Mouse (Mus musculus) induced T-regulatory cell, adult 2 months (primary cell): ENCODE results near the gene Hacl1.

Source experiments
- DNase-seq: peaks from one replicate; pipeline ENCODE4 v3.0.0-alpha.2; 2012; ENCODE audit warnings: low read depth

The Hacl1 gene

DNA sequence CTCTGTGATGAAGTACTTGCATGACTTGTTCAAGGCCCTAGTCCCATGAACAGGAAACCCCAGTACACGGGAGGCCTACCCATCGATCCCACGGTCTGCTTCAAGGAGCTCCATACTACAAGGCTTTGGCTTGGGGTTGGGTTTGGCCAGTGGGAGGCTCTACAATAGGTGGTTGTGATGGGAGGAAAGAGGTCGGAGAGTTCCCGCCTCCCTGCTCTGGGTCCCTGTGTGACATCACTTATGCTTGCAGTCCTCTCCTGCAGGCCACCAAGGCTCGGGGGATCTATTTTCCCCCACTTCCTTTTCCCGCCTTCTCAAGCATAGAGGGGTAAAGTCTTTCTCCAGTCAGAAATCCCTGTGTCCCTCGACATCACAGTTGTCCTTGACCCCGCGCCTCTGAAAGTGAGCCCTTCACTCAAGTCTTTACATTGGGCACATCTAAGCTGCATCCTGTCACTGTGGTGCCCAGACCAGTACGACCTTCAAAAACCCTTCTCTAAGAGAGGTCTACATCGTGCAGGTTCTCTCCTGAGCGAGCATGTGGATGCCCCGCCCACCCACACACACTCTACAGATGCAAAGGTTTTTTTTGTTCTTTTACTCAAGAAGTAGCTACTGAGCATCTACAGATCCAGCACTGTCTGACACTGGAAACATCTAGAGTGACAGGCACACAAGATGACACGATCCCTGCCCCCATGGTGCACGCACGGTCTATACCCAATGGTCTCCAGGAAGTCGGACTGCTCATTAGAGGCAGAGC lies 66.0 kb downstream of the Hacl1 start:
- DNase-seq = peak; percentile 41

DNA sequence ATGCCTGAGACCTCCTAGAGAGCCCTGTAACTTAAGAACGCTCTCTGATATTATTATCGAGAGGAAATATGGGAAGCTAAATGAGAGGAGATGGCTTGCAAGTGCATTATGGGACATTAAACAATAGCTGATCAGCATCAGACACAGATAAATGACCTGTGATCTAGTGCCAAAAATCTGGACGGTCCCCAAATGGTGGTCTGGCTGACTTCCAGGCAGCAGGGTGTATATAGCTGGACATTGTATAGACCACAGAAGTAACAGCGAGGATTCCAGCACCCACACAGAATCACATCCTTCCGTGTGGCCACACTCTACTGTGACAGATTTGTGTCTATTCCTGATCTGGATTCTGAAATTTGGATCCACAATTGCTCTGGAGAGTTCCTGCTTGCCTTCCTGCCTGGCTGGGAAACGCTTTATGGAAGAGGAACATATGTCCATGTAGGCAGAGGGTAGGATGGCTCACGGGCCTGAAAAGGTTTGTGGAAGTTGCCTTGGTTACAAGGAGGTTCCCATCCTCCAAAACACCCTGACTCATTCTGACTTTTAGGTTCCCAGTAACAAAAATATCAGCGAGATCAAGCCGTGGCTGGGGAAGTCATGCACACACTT lies 68.4 kb downstream of the Hacl1 start:
- no peak for DNase-seq

DNA sequence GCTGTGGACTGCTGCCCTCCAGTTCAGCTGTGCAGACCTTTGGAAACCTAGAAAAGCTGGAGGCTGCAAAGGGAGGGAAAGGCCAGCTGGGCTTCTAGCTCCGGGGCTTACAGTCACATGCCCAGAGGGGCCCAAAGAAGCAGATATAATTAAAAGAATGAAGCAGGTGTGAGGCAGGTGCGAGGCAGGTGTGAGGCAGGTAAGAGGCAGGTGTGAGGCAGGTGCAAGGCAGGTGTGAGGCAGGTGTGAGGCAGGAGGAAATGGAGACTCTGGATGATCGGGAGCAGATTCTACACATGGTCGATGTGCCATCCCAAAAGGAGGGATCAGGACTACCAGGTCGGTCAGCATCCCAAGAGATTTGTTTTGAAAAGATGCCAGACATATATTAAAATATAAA lies 69.7 kb downstream of the Hacl1 start:
- no peak for DNase-seq

DNA sequence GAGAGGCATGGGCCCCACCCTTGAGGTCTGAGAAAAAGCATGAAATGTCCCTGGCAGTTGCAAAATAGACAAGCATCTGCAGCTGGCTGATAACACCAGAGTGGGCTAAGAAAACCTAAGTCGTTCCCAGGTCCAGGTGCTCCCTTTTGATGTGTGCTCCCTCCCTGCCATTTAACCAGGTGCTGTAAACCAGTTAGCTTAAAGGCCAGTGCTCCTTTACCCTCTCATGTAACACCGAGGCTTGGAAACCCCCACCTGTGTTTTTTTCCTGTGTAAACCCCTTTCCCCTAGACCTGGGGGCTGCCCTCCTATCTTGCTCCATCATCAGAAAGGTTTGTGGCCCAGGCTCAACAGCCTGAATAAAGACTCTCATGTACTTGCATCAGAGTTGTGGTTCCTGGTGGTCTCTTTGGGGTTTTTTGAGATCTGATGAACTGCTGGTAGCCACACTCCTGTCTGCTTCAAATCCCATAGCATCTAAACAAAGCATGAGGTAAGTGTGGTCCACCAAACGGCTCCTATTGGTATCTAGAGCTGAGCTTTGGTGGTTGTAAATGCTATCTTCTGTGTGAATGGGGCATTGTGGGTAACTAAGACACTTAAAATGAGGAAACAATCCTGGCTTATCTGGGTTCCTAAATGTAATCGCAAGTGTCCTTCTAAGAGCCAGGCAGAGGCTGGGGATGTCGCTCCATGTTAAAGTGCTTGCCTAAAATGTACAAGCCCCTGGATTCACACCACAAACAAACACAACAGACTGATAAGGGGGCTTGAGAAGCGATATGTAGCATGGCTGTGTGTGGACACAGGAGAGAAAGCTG lies 70.7 kb downstream of the Hacl1 start:
- peak; percentile 67 for DNase-seq

DNA sequence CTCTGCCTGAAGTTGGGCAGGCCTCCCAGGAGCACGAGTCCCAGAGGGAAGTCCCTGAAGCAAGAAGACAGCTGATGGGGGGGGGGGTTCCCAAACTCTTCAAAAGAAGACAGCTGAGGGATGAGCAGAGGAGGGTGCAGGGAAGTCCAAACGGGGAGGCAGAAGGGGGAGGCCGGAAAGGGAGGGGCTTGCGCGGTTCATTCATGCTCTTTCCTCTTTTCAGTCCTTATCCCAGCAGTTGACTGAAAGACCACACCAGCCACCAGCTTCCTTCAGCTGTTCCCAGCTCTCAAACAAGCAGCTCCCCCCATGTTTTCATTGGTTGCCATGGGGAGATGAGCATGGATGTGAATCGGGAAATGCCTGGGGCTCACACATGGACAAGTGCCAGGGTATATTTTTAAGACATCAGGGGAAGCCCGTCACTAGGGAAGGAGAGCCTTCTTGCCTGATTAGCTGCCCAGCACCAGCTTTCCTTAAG lies 71.9 kb downstream of the Hacl1 start:
- peak; percentile 60 for DNase-seq

DNA sequence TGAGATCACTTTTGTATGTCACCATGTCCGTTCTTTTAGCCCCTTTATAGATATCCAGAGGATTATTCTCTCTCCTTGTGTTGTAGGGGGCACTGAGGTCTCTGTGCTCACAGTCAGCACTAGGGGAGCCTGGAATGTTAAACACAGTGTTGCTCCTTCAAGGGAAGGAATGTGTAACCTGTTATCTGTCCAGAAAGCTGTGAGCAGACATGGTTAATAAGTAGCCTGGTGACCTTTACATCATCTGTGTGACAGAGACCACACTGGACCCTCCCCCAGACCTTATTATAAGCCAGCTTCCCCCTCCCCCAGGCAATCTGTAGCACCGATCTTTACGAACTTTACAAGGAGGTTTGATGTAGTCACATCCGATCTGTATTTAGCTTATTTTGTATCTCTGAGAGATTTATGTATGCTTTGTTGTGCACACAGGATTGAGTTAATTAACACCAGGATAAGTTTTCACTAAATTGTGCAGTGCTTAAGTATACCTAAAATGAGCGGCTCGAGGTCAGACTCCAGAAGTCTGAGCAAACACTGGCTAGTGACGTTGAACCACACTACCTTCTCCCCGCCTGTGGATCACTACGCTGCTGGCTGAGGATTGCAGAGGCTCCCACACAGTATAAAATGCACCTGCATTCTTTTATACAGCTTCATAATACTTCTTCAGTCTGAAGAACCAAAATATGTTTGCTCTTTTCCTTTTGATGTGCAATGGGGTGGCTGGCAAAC lies 75.4 kb downstream of the Hacl1 start:
- no peak for DNase-seq

DNA sequence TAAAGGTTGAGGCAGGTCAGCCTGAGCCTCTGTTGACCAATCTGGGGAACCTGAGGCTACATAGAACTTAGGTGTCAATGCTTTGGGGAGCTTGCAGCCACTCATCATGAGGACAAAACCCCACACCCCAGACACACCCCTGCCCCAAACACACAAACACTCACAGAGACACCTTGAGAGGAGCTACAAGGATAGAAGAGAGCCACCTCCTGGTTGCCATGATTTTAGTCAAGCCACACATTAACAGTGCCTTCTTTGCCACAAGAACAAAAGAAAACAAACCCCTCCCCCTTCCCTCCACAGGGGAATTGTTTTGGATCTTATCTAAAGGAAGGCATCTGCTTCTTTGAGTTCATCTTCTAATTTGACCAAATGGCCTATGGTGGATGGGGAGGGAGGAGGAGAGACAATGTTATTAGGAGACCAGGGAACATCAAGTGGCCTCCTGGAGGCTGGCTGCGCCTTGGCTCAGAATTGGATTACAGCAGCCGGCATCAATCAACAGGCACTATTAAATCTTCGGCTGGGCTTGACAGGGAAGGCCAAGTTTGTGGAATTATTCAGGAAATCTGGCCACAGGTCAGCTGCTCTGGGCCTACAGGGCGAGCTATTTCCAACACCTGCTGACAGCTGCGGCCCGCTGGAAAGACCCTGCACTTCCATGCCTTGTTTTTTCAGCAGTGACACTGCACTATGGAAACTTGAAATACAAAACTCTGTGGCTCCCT lies 76.5 kb downstream of the Hacl1 start:
- DNase-seq = no peak

DNA sequence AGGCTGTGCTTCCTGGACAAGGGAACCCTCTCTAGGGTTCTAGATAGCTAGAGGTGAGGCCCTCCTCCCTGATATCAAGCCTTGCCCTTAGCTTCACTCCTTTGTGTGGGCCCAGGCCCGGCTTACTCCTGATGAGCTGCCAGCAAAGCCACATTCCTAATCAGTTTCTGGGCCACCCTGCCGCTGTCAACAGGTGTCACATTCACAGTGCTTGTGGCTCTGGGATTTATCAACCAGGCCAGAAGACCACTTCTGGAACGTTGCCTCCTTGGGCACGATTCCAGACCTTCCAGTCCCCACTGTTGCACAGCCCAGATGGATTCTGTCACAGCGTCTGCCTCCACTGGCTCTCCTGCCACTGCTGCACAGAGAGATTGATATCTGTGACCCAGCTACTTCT lies 80.2 kb downstream of the Hacl1 start:
- DNase-seq = no peak

DNA sequence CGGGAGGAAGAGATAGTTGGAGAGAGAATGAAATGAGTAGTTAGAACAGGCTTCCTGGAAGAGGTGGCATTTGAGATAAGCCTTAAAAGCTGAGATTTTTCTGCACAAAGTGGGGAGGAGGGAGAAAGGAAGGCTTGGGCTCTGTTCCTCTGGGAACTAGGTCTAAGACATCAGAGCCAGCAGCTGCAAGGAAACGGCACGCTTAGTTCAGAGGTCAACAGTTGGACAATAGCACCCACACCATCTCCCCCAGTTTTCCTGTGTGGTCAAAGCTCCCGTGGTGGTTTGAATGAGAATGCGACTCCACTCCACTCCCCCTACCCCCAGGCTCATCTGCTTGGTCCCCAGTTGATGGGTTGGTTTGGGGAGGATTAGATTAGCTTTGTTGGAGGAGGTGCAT lies 81.9 kb downstream of the Hacl1 start:
- DNase-seq = no peak

DNA sequence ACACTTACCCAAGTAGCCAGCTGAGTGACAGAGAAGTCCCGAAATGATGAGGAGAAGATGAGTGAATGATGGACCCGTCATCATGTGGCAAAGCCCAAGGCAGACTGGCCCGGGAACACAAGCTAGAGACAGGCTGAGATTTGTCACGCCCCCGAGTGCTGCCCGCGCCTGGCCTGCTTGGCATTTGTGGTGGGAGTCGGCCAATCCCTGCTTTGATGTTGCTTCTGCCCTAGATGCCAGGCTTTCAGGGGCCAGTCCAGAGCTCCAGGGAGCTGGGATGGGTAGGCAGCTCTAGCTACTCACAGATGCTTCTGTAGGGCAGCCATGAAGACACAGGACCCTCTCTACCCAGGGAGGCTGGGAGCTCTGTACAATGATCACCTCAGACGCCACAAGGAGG lies 83.3 kb downstream of the Hacl1 start:
- DNase-seq = no peak

DNA sequence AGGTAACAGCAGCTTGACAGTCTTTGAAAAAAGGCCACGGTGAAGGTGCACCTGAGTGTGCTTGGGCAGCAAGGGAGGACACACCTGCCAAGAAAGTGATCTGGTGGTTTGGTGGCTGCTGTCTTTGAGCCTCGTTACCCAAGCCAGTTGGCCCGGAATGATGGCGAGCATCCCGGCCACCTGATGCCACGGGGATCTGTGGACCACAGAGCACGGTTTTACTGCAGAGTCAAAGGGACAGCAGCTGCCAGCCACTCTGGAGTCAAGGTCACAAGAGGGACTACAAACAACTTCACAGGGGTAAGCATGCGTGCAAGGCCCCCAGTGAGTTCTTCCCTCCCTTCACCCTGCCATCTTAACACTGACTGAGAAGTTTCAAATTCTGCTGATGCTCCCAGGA lies 83.8 kb downstream of the Hacl1 start:
- no peak for DNase-seq

DNA sequence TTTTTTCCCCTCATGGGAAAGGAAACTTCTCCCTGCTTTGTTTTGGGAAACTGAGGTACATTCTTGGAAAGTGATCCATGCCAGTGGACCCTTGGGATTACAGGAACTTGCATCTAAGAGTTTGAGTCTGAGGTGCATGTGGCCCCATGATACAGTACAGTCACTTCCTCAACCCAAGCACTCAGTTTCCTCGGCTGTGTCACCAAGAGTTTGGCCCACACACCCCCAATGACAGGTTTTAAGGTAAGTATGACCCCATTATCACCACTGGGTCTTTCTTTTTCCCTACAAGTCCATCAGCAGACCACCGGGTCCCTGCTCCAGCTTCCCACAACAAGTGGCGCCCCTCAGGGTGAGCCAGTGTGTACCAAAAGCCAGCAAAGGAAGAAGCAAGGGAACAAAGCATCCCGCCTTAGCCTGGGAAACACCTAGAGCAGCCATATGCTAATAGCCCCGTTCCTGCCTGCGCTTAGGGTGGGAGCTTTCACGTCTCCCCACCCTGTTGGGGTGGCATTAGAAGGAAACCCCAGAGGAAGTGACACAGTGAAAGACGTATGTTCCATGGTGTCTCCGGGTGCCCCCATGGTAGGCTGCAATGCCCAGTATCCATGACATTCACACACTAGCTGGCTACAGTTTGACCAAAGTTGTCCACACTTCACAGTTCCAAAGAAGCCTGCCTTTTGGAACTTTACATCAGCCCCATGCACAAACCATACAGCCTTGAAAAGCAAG lies 84.4 kb downstream of the Hacl1 start:
- peak; percentile 66 for DNase-seq

DNA sequence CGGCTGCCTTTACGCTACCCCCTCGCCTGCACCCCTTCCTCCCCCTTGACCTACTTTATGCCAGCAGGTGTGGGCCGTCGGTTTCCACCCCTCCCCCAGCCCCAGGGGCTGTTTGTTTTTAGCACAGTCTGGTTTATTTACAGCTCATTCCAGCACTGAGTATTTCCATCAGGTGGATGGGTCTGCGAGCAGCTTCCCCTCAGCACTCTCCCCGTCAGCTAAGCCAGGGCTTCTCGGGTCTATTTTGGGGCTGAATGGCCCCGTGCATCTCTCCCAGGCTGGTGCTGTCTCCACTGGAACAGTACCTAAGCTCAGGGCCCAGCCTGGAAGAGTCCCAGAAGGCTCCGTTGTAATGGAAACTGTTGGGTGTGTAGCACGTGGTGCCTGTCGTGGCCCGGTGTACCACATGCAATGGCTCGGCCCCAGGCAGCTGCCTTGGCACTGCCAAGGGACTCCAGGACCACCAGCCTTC lies 85.1 kb downstream of the Hacl1 start:
- DNase-seq = peak; percentile 78

DNA sequence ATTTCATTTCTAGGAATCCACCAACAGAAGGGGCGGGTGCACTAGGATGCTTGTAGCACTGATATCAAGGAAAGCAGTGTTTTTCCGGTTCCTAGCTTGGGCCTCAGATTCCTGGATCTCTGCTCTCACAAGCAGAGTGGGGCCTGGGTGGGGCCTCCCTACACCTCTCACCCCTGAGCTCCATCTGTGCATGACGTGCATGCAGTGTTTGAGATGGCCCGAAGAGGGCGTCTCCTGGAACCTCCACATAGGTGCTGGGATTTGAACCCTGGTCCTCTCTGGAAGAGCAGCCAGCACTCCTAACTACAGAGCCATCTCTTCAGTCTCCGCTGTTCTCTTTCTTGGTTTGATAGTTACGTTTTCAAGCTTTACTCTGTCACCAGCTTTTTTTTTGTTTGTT lies 86.1 kb downstream of the Hacl1 start:
- DNase-seq = peak; percentile 66
